Mouse (Mus musculus): ENCODE measurements at regions not wholly inside any gene's neighbourhood (a gene's known extent, or its start where the extent isn't known, plus 50 kb on each side); places are given as distances from the start of the nearest gene placed in this dataset.

DNA sequence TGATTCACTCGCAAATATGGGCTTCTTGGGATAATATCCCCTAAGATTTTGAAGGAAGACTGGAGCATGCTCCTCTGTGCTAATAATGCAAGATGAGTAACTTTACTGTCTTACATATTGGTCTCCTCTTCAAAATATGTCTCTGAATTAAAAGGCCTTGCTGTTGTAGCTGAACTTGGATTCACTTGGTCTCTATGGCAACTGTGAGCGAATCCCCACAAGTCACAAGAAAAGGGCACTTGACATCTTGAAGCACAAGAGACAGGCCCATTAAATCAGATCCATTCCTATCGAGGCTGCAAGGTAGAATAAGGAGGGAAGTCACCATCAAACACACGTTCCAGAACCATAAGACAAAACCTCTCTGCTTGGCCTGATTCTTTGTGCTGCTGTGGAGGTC, 121.6 kb upstream of the Mylip start:
- TF ChIP-seq POLR2A (IDR thresholded peaks at IDR 0.05; ENCODE audit: insufficient read length, low read depth): no peak
- TF ChIP-seq POLR2AphosphoS2 (IDR thresholded peaks at IDR 0.05; ENCODE audit: insufficient read length, low read depth): no peak
- TF ChIP-seq MYOG (IDR thresholded peaks at IDR 0.05; ENCODE audit: control insufficient read depth in 1 of 3, insufficient read depth in 1 of 3, insufficient read length in 2 of 3, low read depth in 2 of 3): no peak
- TF ChIP-seq MYOD1 (IDR thresholded peaks at IDR 0.05; ENCODE audit: control insufficient read depth in 1 of 3, insufficient read length in 2 of 3, low read depth in 2 of 3): no peak
- no peak for TF ChIP-seq TCF12 (IDR thresholded peaks at IDR 0.05; ENCODE audit: insufficient read depth, poor library complexity, severe bottlenecking)
- TF ChIP-seq E2F4 (IDR thresholded peaks at IDR 0.05; ENCODE audit: insufficient read depth): no peak
- no peak for TF ChIP-seq MAX (IDR thresholded peaks at IDR 0.05; ENCODE audit: low read depth)
- TF ChIP-seq TCF3 (IDR thresholded peaks at IDR 0.05; ENCODE audit: insufficient read length, low read depth): no peak
- TF ChIP-seq USF1 (IDR thresholded peaks at IDR 0.05; ENCODE audit: low read depth): no peak
- TF ChIP-seq REST (IDR thresholded peaks at IDR 0.05; ENCODE audit: insufficient read depth, insufficient read length): no peak
- no peak for TF ChIP-seq SRF (IDR thresholded peaks at IDR 0.05; ENCODE audit: control insufficient read depth, insufficient read length, low read depth)

Data from myocyte (in vitro differentiated cells).